Mouse (Mus musculus) monocyte, adult 5-6 weeks (primary cell): ENCODE data around the gene Myl3. TPM values are rescaled to one million over a fixed set of nuclear protein-coding genes. Genes with fewer than 3 reads are reported as not detected.

Experiments
- ATAC-seq: fragments of 153-309, 156-312 bp; replicated peaks from 2 replicates; pipeline ENCODE4 v1.8.0; 2017; ENCODE audit warnings: mild to moderate bottlenecking; ENCODE audit not compliant: low TSS enrichment, insufficient number of reproducible peaks, severe bottlenecking, poor library complexity, low FRiP score
- total RNA-seq: library from RNA; stranded (forward); fragments of 200-1000, 200-491, 200-594 nt; gene quantifications from 3 replicates; pipeline ENCODE4 v1.2.3, GENCODE M21; 2017

Gene Myl3
- total RNA-seq, 1 experiment from 2014 or later = not detected

- no peak for ATAC-seq
Observed at GRCm38 (mm10) chr9:110751412-110751811, 9.8 kb downstream of the Myl3 start.

- no peak for ATAC-seq
Observed at GRCm38 (mm10) chr9:110752917-110753435, 11.3 kb downstream of the Myl3 start.

GRCm38 (mm10) chr9:110753773-110754172 is 12.1 kb downstream of the Myl3 start:
- ATAC-seq = no peak

- no peak for ATAC-seq
Observed at GRCm38 (mm10) chr9:110757816-110758215, 16.2 kb downstream of the Myl3 start.

GRCm38 (mm10) chr9:110758605-110759004 is 16.9 kb downstream of the Myl3 start:
- ATAC-seq = no peak

GRCm38 (mm10) chr9:110759265-110759664 is 17.6 kb downstream of the Myl3 start:
- peak; percentile 61; the same call in 1 of the 2 replicates for ATAC-seq

GRCm38 (mm10) chr9:110760886-110761285 is 19.2 kb downstream of the Myl3 start:
- no peak for ATAC-seq

- ATAC-seq = no peak
Observed at GRCm38 (mm10) chr9:110762763-110763162, 21.1 kb downstream of the Myl3 start.

GRCm38 (mm10) chr9:110763405-110763804 is 21.7 kb downstream of the Myl3 start:
- ATAC-seq = no peak

GRCm38 (mm10) chr9:110772336-110772735 is 30.7 kb downstream of the Myl3 start:
- ATAC-seq = no peak

- ATAC-seq = no peak
Observed at GRCm38 (mm10) chr9:110774403-110775268, 33.0 kb downstream of the Myl3 start.

GRCm38 (mm10) chr9:110775269-110776022 is 33.8 kb downstream of the Myl3 start:
- no peak for ATAC-seq

GRCm38 (mm10) chr9:110778100-110778499 is 36.4 kb downstream of the Myl3 start:
- no peak for ATAC-seq

GRCm38 (mm10) chr9:110778559-110778958 is 36.9 kb downstream of the Myl3 start:
- ATAC-seq = no peak

GRCm38 (mm10) chr9:110779242-110779913 is 37.7 kb downstream of the Myl3 start:
- no peak for ATAC-seq

- ATAC-seq = peak; percentile 72
Observed at GRCm38 (mm10) chr9:110781256-110781721, 39.6 kb downstream of the Myl3 start.

GRCm38 (mm10) chr9:110781731-110782130 is 40.1 kb downstream of the Myl3 start:
- ATAC-seq = no peak

- ATAC-seq = no peak
Observed at GRCm38 (mm10) chr9:110783611-110784010, 42.0 kb downstream of the Myl3 start.

- ATAC-seq = no peak
Observed at GRCm38 (mm10) chr9:110788169-110788568, 46.5 kb downstream of the Myl3 start.
